Mouse (Mus musculus): ENCODE results near the gene Sema6c. TPM values are rescaled to one million over a fixed set of nuclear protein-coding genes. Genes with fewer than 3 reads are reported as not detected.
"Not testable (repeated sequence)": the region's sequence is repeated elsewhere in the genome, so short reads cannot be mapped to it uniquely, and the experiment has no call there.

The Sema6c gene
- total RNA-seq, 2 experiments from 2014 or later, result 7.5 to 8.1 TPM

GRCm38 (mm10) chr3:95186100-95186499 is 25.8 kb downstream of the Sema6c start:
- DNase-seq, result no peak

DNA sequence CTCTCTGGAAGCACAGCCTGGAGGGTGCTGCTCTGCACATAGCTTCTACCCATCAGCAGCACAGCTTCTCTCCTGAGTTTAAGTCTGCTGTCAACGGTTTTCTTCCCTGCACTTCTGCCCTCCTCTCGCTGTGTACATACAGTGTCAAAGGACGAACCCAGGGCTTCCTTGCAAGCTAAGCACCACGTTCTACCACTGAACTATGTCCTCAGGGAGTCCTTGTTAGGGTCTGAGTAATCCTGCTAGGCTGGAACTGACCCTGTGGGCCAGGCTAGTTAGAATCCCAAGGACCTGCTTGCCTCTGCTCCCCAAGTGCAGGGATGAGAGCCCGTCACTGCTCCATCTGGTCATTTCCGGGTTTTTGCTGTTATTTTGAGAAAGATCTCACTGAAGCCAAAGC is 26.6 kb downstream of the Sema6c start:
- no peak for DNase-seq

GRCm38 (mm10) chr3:95194721-95195135 is 34.5 kb downstream of the Sema6c start:
- no peak for DNase-seq

GRCm38 (mm10) chr3:95195772-95196171 is 35.5 kb downstream of the Sema6c start:
- DNase-seq, result no peak

GRCm38 (mm10) chr3:95199101-95199500 is 38.8 kb downstream of the Sema6c start:
- DNase-seq, result no peak

DNA sequence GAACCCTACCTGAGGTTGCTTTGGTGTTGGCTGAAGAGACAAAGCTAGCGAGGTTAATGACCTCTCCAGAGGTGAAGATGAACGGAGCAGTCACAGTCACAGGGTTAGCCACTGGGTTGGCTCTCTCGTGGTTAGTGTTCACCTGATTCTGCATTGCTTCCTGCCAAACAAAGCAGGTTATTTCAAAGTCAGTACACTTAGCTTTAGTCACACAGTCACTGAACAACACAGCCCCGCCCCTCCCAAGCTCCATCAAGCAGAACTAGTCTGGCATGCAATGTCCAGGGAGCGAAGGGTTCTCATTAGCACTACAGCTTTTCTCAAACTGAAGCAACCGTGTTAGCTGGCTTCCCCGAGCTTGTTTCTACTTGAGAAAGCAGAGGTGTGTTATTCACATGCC is 39.9 kb downstream of the Sema6c start:
- DNase-seq, result no peak

- no peak for DNase-seq
These were observed 40.3 kb downstream of the Sema6c start for GRCm38 (mm10) chr3:95200562-95200961.

GRCm38 (mm10) chr3:95203880-95204279 is 43.6 kb downstream of the Sema6c start:
- DNase-seq, result no peak

GRCm38 (mm10) chr3:95208286-95208685 is 48.0 kb downstream of the Sema6c start:
- no peak for DNase-seq

DNA sequence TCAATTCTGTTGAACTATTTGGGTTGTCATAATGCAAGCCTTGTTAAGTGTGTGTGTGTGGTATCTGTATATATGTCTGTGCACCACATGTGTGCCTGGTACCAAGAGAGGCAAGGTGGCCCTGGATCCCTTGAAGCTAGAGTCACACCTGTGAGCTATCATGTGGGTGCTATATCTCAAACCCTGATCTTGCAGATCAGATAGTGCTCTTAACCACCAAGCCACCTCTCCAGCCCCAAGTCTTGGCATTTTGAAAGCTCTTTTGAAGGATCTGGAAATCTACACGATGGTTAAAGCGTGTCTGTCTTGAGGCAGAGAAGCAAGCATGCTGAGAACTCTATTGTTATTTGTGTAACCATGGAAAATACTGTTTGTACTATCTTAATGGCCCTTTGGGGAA is 50.3 kb downstream of the Sema6c start:
- DNase-seq, result no peak

DNA sequence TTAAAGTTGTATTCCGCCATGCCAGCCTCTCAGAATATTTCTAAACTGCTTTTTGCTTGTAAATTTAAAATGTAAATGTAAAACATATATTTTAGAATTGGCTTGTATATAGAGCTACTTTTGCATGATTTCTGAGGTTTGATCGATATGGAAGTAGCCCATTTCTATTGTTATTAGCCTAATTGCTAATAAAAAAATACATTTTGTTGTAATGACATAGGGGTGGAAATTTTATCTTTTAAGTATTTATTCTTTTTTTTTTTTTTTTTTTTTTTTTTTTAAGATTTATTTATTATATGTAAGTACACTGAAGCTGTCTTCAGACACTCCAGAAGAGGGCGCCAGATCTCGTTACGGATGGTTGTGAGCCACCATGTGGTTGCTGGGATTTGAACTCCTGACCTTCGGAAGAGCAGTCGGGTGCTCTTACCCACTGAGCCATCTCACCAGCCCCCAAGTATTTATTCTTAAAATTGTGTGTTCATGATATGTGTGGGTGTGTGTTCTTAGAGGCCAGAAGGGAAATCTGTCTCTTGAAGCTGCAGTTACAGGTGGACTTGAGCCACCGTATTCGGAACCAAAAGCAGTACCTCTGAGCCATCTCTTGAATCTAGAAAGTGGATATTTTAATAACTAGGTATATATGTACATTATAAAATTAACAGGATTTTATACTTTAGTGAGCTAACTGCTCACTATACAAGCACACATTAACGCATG is 52.8 kb downstream of the Sema6c start:
- DNase-seq, result not testable (repeated sequence)

DNA sequence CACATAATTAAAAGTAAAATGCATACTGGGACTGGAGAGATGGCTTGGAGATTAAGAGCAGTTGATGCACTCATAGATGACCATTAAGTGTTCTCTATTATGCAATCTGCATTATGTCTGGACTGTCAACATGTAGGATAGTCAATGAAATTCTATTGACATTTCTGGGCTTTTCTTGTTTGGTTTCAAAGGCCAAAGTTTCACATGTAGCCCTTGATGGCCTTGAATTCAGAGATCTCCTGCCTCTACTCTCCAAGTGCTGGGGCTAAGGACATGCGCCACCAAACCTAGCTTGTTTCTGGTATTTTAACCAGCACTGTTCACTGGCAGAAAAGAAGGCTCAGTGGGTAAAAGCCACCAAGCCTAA is 53.3 kb downstream of the Sema6c start:
- no peak for DNase-seq

DNA sequence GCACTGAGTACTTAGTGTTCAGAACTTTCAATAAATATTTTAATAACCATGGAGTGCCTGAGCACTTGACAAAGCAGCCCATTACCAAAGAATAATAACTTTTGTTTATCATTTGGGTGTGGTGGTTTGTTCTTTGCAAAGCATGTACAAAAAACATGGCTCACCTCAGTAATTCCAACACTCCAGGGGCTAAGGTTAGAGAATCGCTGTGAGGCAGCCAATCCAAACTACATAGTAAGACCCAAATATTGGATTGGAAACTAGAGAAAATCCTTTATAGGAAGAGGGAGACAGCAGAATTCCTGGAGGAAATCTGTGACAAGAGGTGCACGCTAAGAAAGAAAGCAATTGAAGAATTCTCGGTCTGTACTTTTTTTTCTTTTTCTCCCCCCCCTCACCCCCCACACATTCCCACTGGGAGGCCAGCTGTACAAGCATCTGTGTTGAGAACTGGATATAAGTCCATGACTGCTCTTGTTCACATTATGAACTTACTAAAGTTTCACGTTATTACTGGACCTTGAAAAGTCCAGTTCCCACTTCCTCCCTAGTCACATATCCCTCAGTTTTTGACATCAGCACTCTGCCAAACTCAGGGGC is 56.5 kb downstream of the Sema6c start:
- no peak for DNase-seq

- peak; percentile 99 for DNase-seq
These were observed 57.2 kb downstream of the Sema6c start, which contains the start of gene Gabpb2 for GRCm38 (mm10) chr3:95217255-95218134. Gene Gabpb2 (minus strand): TSS chr3:95217916.

DNA sequence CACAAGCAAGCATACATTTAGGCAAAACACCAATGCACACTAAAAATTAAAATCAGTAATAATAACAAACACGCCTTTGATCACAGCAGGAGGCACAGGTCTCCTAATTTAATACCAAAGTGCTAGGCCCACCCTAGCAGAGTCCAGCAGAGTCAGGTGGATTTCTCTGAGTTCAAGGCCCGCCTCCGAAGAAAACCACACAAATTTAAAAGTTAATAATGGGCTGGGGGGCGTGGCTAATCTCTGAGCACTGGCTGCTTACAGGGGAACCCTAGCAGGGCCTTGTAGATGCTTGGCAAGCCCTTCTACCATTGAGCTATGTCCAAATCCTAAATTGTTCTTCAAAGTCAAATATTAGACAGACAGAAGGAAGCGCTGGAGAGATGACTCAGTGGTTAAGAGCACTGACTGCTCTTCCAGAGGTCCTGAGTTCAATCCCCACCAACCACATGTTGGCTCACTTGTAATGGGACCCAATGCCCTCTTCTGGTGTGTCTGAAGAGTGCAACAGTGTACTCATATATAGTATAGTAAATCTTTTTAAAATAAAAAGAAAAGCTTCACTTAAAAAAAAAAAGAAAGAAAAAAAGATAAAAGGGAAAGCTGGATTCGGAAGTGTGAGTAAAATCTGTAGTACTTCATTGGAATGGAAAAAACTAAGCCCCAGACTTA is 58.3 kb downstream of the Sema6c start:
- no peak for DNase-seq

DNA sequence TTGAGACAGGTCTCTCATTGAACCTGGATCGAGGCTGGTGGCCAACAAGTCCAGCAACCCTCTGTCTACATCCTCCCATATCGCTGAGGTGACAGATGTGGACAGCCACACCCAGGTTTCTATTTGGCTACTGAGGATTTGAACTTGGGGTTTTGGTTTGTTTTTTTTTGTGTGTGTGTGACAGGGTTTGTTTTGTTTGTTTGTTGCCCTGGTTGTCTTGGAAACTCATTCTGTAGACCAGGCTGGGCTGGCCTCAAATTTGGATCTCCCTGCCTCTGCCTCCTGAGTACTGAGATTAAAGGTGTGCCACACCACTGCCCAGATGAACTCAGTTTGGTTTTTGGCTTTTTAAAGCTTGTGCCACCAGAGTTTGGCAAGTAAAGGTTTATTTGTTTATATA is 62.8 kb downstream of the Sema6c start:
- no peak for DNase-seq

Small RNAs within 50 kb of the gene (microRNA-seq; reads per million reads assigned to microRNA genes)
- gene Mir8099-1, result 0 reads per million in 2 experiments

Other genes with a start within 250 kb of the Sema6c start
- gene Selenbp1, start 227.4 kb upstream of the Sema6c start, total RNA-seq (2021), result 10 to 100 TPM; 47.4 to 48.9 TPM
- 10 to 100 TPM in 1 of 2 experiments, 1 to 10 TPM in 1; 9.3 to 11.9 TPM for gene Rfx5, start 206.4 kb upstream of the Sema6c start, total RNA-seq (2021)
- 10 to 100 TPM; 33.4 to 36.5 TPM for gene Pi4kb, start 185.7 kb upstream of the Sema6c start, total RNA-seq (2021)
- gene Zfp687, start 145.0 kb upstream of the Sema6c start, total RNA-seq (2021), result 10 to 100 TPM; 30.7 to 33.4 TPM
- gene Psmd4, start 117.8 kb upstream of the Sema6c start, total RNA-seq (2021), result 100 to 1,000 TPM; 145 to 147 TPM
- gene Pip5k1a, start 53.5 kb upstream of the Sema6c start, total RNA-seq (2021), result 10 to 100 TPM; 30.9 to 33.7 TPM
- gene Vps72, start 49.4 kb upstream of the Sema6c start, total RNA-seq (2021), result 10 to 100 TPM; 48.4 to 51.8 TPM
- gene Tmod4, start 36.0 kb upstream of the Sema6c start, total RNA-seq (2021), result 1 to 10 TPM; 3.2 to 3.4 TPM
- gene Scnm1, start 26.4 kb upstream of the Sema6c start, total RNA-seq (2021), result 10 to 100 TPM; 33.9 to 34.2 TPM
- 1 to 10 TPM; 5.3 to 6.0 TPM for gene Lysmd1, start 26.4 kb upstream of the Sema6c start, total RNA-seq (2021)
- 1 to 10 TPM in 1 of 2 experiments, under 1 TPM in 1; 0.54 to 1.2 TPM for gene Tnfaip8l2, start 18.1 kb upstream of the Sema6c start, total RNA-seq (2021)
- gene Gabpb2, start 57.5 kb downstream of the Sema6c start, total RNA-seq (2021), result 10 to 100 TPM; 16.1 to 16.2 TPM
- 10 to 100 TPM; 45.2 to 45.9 TPM for gene Cdc42se1, start 68.3 kb downstream of the Sema6c start, total RNA-seq (2021)
- 1 to 10 TPM; 7.4 to 8.1 TPM for gene Mllt11, start 71.7 kb downstream of the Sema6c start, total RNA-seq (2021)
- gene Gm128, start 81.1 kb downstream of the Sema6c start, total RNA-seq (2021), result under 1 TPM in 1 of 2 experiments, not detected in 1; 0.14 TPM
- not detected for gene Bnipl, start 90.7 kb downstream of the Sema6c start, total RNA-seq (2021)
- 10 to 100 TPM; 23.1 to 28.0 TPM for gene Mindy1, start 120.9 kb downstream of the Sema6c start, total RNA-seq (2021)
- gene Prune1, start 121.6 kb downstream of the Sema6c start, total RNA-seq (2021), result 10 to 100 TPM; 33.2 to 36.3 TPM
- gene Anxa9, start 146.7 kb downstream of the Sema6c start, total RNA-seq (2021), result under 1 TPM; 0.14 to 0.24 TPM
- 10 to 100 TPM; 67.2 to 69.6 TPM for gene Cers2, start 154.3 kb downstream of the Sema6c start, total RNA-seq (2021)
- gene Setdb1, start 196.7 kb downstream of the Sema6c start, total RNA-seq (2021), result 10 to 100 TPM; 18.3 to 19.2 TPM
- gene 4930558C23Rik, start 242.4 kb downstream of the Sema6c start, total RNA-seq (2021), result not detected